Mouse (Mus musculus): ENCODE results near the gene Cdk5rap1. TPM values are rescaled to one million over a fixed set of nuclear protein-coding genes. Genes with fewer than 3 reads are reported as not detected.
A peak's percentile ranks its signal among the peaks of the same experiment; 100 is the strongest.

The Cdk5rap1 gene
- polyA plus RNA-seq, 1 experiment, result 14.2 TPM

DNA sequence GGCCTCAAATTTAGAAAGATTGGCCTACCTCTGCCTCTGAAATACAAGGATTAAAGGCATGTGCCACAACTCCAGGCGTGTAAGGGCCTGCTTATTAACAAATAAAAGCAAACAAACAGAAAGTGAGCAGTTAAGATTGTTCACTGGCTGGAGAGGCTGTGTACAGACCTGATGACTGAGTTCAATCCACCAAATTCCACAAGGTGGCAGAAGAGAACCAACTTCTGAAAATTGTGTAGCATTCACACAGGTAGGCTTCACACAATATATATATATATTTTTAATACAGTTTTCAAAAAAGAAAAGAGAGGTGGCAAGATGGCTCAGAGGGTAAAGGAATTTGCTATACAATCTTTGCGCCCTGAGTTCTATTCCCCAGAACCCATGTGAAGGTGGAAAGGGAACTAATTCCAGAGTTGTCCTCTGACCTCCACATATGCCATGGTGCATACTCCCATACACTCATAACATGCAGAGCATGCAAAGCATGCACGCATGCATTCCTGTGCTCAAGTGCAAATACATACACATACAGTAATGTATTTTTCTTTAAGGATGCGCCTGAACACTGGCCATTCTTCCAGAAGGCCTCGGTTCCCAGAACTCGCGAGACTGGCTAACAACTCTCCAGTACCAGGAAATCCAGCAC, 39.3 kb upstream of the Cdk5rap1 start:
- DNase-seq, result peak; percentile 40
- H3K27ac ChIP-seq (ENCODE audit: control insufficient read depth, insufficient read depth, low read length), result no peak overlapping the region
- 76% methylated on average over 7 of the region's 7 CpGs for WGBS
- no peak for TF ChIP-seq POLR2A (IDR thresholded peaks at IDR 0.05; ENCODE audit: control insufficient read depth, extremely low read depth, insufficient read depth, low read length, poor library complexity)
- no peaks in the 10 kb centered on the region for H3K36me3 ChIP-seq (ENCODE audit: control insufficient read depth, insufficient read depth, low read length)
- peaks cover 9% of the 10 kb centered on the region for H3K4me1 ChIP-seq (replicated peaks; ENCODE audit: control insufficient read depth, insufficient read depth, low read length)
- no peak overlapping the region for H3K4me3 ChIP-seq (ENCODE audit: control insufficient read depth, insufficient read depth, low read length)
- H3K27me3 ChIP-seq (ENCODE audit: control insufficient read depth, insufficient read depth, low read length), result no peaks in the 10 kb centered on the region; the same call in 1 of the 2 replicates

DNA sequence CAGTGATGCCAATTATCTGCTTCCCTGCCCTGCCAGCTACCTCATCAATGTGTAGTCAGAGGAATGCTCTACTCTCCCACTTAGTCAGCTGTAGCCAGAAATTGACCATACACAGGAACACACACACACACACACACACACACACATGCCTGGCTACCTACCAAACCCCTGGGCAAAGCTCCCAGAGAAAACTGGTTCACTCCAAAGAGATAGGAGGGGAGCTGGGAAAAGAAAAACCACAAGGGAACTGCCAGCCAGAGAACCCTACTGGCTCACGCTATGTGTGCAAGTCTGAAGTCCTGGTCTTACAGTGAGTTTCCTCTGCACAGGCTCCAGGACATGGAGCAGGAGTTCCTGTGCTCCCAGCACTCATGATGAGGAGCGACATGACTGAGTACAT, 37.5 kb upstream of the Cdk5rap1 start:
- H3K4me1 ChIP-seq (replicated peaks; ENCODE audit: control insufficient read depth, insufficient read depth, low read length), result peaks cover 9% of the 10 kb centered on the region
- TF ChIP-seq CTCF (IDR thresholded peaks at IDR 0.05; ENCODE audit: borderline replicate concordance, control insufficient read depth, extremely low read depth, insufficient read depth, low read length, poor library complexity), result no peak
- no peak for TF ChIP-seq POLR2A (IDR thresholded peaks at IDR 0.05; ENCODE audit: control insufficient read depth, extremely low read depth, insufficient read depth, low read length, poor library complexity)
- H3K4me3 ChIP-seq (ENCODE audit: control insufficient read depth, insufficient read depth, low read length), result no peak overlapping the region
- DNase-seq, result no peak
- no peak overlapping the region for H3K27ac ChIP-seq (ENCODE audit: control insufficient read depth, insufficient read depth, low read length)
- no peaks in the 10 kb centered on the region for H3K36me3 ChIP-seq (ENCODE audit: control insufficient read depth, insufficient read depth, low read length)
- no peaks in the 10 kb centered on the region; the same call in 1 of the 2 replicates for H3K27me3 ChIP-seq (ENCODE audit: control insufficient read depth, insufficient read depth, low read length)
- whole genome bisulfite sequencing, result 76% methylated on average over 2 of the region's 2 CpGs

DNA sequence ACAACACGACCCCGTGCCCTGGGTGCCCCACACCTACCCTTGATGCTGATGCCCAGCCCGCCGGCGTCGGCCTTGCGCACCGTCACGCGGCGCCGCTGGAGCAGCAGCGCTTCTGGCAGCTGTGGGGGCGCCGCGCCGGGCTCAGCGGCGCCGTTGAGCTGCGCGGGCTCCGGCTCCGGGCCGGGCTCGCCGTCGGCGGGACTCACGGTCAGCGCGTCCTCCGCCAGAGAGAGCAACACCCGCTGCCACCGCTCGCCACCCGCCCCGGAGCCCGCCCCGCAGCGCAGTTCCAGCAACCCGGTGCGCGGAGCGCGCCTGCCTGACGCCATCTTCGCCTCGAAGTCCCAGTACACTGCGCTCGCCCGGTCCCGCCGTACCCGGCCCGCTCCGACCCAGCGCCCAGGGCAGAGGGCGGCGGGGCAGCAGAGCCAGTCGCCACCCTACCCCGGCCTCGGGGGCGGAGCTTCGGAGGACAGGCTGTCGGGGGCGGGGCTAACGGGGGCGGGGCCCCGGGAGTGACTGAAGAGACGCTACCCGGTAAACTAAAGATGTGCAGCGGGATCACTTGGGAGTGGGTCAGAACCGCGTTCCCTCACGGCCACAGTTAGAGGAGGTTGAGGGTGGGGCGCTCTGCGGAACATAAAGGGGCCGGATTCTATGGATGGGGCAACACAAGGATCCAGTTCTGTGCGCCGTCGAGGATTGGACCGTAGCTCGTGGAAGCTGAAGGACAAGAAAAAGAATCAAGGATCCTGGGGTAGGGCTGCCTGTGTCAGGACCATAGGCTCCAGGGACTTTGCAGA, 35.0 kb upstream of the Cdk5rap1 start, which contains the start of gene Snta1:
TSS of gene Snta1 (minus strand) at position 457 of the 803 bp plus-strand sequence.
- H3K27ac ChIP-seq (ENCODE audit: control insufficient read depth, insufficient read depth, low read length), result no peak within 1 kb of the TSS
- WGBS, result 3% methylated on average over 84 of the region's 84 CpGs

DNA sequence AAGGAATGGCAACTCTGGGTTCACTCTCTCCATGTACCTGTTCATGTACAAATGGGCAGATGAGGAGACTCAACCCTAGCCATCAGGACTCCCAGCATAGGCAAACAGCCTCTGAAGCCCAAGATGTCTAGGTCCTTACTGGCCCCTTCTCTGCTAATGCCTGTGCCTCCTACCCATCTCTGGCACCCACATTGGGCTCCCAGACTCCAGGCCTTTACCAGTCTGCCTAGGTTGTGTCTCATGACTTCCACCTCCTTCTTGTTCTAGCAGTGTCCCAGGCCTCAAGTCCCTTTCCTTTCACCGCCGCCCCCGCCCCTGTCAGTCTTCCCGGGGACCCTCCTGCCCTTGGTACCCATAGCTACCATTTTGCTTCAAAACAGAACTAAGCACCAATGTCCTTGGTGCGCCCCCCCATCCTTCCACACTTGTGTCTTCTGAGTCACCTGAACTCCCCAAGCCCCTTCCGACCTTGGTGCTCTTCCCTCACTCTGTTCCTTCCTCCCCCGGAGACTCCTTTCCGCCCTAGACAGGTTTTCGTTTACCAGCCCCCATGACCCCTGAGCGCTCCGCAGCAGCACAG, 34.3 kb upstream of the Cdk5rap1 start:
- no peak overlapping the region for H3K27ac ChIP-seq (ENCODE audit: control insufficient read depth, insufficient read depth, low read length)
- H3K4me1 ChIP-seq (replicated peaks; ENCODE audit: control insufficient read depth, insufficient read depth, low read length), result peaks cover 9% of the 10 kb centered on the region
- TF ChIP-seq CTCF (IDR thresholded peaks at IDR 0.05; ENCODE audit: borderline replicate concordance, control insufficient read depth, extremely low read depth, insufficient read depth, low read length, poor library complexity) (no peak), POLR2A (IDR thresholded peaks at IDR 0.05; ENCODE audit: control insufficient read depth, extremely low read depth, insufficient read depth, low read length, poor library complexity) (no peak)
- no peaks in the 10 kb centered on the region; the same call in 1 of the 2 replicates for H3K27me3 ChIP-seq (ENCODE audit: control insufficient read depth, insufficient read depth, low read length)
- no peak for DNase-seq
- H3K4me3 ChIP-seq (ENCODE audit: control insufficient read depth, insufficient read depth, low read length), result peak overlapping the region; percentile 57
- no peaks in the 10 kb centered on the region for H3K36me3 ChIP-seq (ENCODE audit: control insufficient read depth, insufficient read depth, low read length)
- WGBS, result 50% methylated on average over 11 of the region's 11 CpGs

More for the DNA sequence above, 35.0 kb upstream of the Cdk5rap1 start, which contains the start of gene Snta1:
- DNase-seq, result peak; percentile 61
- H3K4me3 ChIP-seq (ENCODE audit: control insufficient read depth, insufficient read depth, low read length), result peak within 1 kb of the TSS; percentile 57
- H3K36me3 ChIP-seq (ENCODE audit: control insufficient read depth, insufficient read depth, low read length), result no peaks in the 10 kb centered on the region
- H3K4me1 ChIP-seq (replicated peaks; ENCODE audit: control insufficient read depth, insufficient read depth, low read length), result peaks cover 9% of the 10 kb centered on the region
- TF ChIP-seq CTCF (IDR thresholded peaks at IDR 0.05; ENCODE audit: borderline replicate concordance, control insufficient read depth, extremely low read depth, insufficient read depth, low read length, poor library complexity) (no peak), POLR2A (IDR thresholded peaks at IDR 0.05; ENCODE audit: control insufficient read depth, extremely low read depth, insufficient read depth, low read length, poor library complexity) (no peak)
- no peaks in the 10 kb centered on the region; the same call in 1 of the 2 replicates for H3K27me3 ChIP-seq (ENCODE audit: control insufficient read depth, insufficient read depth, low read length)

DNA sequence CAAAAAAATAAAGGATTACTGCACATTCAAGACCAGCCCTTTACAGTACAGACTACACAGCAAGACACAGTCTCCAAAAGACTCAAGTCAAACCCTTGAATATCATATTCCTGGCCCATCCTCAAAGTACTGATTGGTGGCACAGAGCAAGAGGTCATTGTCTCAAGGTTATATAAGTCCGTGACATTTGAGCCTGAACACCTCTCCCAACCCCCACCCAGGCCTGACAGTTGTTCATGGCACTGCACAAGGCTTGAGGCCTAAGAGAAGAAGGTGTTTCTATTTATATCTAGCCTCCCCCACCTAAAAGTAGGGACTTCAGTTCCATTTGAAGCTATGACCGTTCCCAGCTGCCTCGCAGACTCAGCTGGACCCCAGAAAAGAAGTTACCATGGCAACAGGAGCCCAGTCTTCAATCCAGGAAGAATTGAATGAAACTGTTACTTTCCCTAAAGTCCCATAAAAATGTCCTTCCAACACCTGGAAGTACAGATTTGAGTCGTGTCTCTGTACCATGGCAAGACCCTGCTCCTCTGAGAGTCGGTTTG, 32.7 kb upstream of the Cdk5rap1 start:
- Histone ChIP-seq H3K27ac (ENCODE audit: control insufficient read depth, insufficient read depth, low read length) (no peak overlapping the region), H3K36me3 (ENCODE audit: control insufficient read depth, insufficient read depth, low read length) (no peaks in the 10 kb centered on the region), H3K4me3 (ENCODE audit: control insufficient read depth, insufficient read depth, low read length) (no peak overlapping the region), H3K4me1 (replicated peaks; ENCODE audit: control insufficient read depth, insufficient read depth, low read length) (peaks cover 9% of the 10 kb centered on the region), H3K27me3 (ENCODE audit: control insufficient read depth, insufficient read depth, low read length) (no peaks in the 10 kb centered on the region; the same call in 1 of the 2 replicates)
- TF ChIP-seq POLR2A (IDR thresholded peaks at IDR 0.05; ENCODE audit: control insufficient read depth, extremely low read depth, insufficient read depth, low read length, poor library complexity) (no peak), CTCF (IDR thresholded peaks at IDR 0.05; ENCODE audit: borderline replicate concordance, control insufficient read depth, extremely low read depth, insufficient read depth, low read length, poor library complexity) (no peak)
- no peak for DNase-seq
- WGBS, result 71% methylated on average over 5 of the region's 5 CpGs

DNA sequence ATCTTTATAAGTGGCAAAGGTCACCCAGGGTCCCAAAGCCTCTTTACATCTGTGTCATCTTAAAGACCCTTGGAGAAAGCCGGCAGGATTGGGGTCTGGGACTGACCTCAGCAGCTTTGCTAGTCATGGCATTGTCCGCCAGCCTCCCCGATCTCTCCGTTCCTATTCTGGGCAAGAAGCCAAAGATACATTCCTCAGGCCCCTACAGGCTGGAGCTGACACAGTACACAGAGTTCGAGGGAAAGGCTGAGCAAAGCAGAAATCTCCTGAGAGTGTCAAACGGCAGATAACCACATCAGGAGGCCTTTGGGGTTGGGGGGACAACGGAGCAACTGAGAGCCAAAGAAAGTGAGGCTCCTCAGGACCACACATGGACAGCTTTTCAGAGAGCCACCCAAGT, 30.0 kb upstream of the Cdk5rap1 start:
- no peaks in the 10 kb centered on the region for H3K36me3 ChIP-seq (ENCODE audit: control insufficient read depth, insufficient read depth, low read length)
- peaks cover 4% of the 10 kb centered on the region for H3K4me1 ChIP-seq (replicated peaks; ENCODE audit: control insufficient read depth, insufficient read depth, low read length)
- no peak overlapping the region for H3K4me3 ChIP-seq (ENCODE audit: control insufficient read depth, insufficient read depth, low read length)
- WGBS, result 79% methylated on average over 7 of the region's 7 CpGs
- no peak for TF ChIP-seq CTCF (IDR thresholded peaks at IDR 0.05; ENCODE audit: borderline replicate concordance, control insufficient read depth, extremely low read depth, insufficient read depth, low read length, poor library complexity)
- TF ChIP-seq POLR2A (IDR thresholded peaks at IDR 0.05; ENCODE audit: control insufficient read depth, extremely low read depth, insufficient read depth, low read length, poor library complexity), result no peak
- H3K27ac ChIP-seq (ENCODE audit: control insufficient read depth, insufficient read depth, low read length), result no peak overlapping the region
- no peak for DNase-seq
- H3K27me3 ChIP-seq (ENCODE audit: control insufficient read depth, insufficient read depth, low read length), result no peaks in the 10 kb centered on the region; the same call in 1 of the 2 replicates
